Mouse (Mus musculus) c-Kit-positive CD71-positive TER-119-negative erythroid progenitor cells, embryonic 14.5 days (primary cell): ENCODE results near the gene Iqcd.

Source experiments
- DNase-seq: peaks from one replicate; pipeline ENCODE4 v3.0.0-alpha.2; 2013; ENCODE audit warnings: low read depth

Iqcd gene

GRCm38 (mm10) chr5:120628624-120629023, 39.8 kb downstream of the Iqcd start:
- no peak for DNase-seq

GRCm38 (mm10) chr5:120631128-120631527, 42.3 kb downstream of the Iqcd start:
- no peak for DNase-seq

GRCm38 (mm10) chr5:120631892-120632291, 43.1 kb downstream of the Iqcd start:
- DNase-seq: no peak

- no peak for DNase-seq
Measured at GRCm38 (mm10) chr5:120634131-120634530, 45.3 kb downstream of the Iqcd start, which contains the start of gene Cfap73. Cfap73 (minus strand) TSS chr5:120634235.

- no peak for DNase-seq
Measured at GRCm38 (mm10) chr5:120634860-120635259, 46.0 kb downstream of the Iqcd start.

GRCm38 (mm10) chr5:120635633-120636032, 46.8 kb downstream of the Iqcd start:
- no peak for DNase-seq

- DNase-seq: no peak
Measured at GRCm38 (mm10) chr5:120640094-120640493, 51.3 kb downstream of the Iqcd start.

- no peak for DNase-seq
Measured at GRCm38 (mm10) chr5:120643365-120644085, 54.7 kb downstream of the Iqcd start.

GRCm38 (mm10) chr5:120644227-120644626, 55.4 kb downstream of the Iqcd start:
- DNase-seq: no peak

- no peak for DNase-seq
Measured at GRCm38 (mm10) chr5:120645851-120646250, 57.0 kb downstream of the Iqcd start.

- DNase-seq: no peak
Measured at GRCm38 (mm10) chr5:120647361-120647760, 58.5 kb downstream of the Iqcd start.

- no peak for DNase-seq
Measured at GRCm38 (mm10) chr5:120647814-120648491, 59.1 kb downstream of the Iqcd start.

- DNase-seq: peak; percentile 67
Measured at GRCm38 (mm10) chr5:120648569-120649373, 60.0 kb downstream of the Iqcd start, which contains the start of gene Rasal1. Rasal1 (plus strand) TSS chr5:120648812.

- DNase-seq: no peak
Measured at GRCm38 (mm10) chr5:120649374-120649933, 60.6 kb downstream of the Iqcd start.

GRCm38 (mm10) chr5:120649938-120650337, 61.1 kb downstream of the Iqcd start:
- no peak for DNase-seq

- no peak for DNase-seq
Measured at GRCm38 (mm10) chr5:120651230-120651629, 62.4 kb downstream of the Iqcd start.

GRCm38 (mm10) chr5:120652915-120653701, 64.3 kb downstream of the Iqcd start:
- DNase-seq: no peak

GRCm38 (mm10) chr5:120653873-120654272, 65.1 kb downstream of the Iqcd start:
- DNase-seq: no peak

GRCm38 (mm10) chr5:120656281-120656751, 67.5 kb downstream of the Iqcd start:
- no peak for DNase-seq
